Mouse (Mus musculus): ENCODE results near the gene Msx2.
A peak's percentile ranks its signal among the peaks of the same experiment; 100 is the strongest.

Gene Msx2

DNA sequence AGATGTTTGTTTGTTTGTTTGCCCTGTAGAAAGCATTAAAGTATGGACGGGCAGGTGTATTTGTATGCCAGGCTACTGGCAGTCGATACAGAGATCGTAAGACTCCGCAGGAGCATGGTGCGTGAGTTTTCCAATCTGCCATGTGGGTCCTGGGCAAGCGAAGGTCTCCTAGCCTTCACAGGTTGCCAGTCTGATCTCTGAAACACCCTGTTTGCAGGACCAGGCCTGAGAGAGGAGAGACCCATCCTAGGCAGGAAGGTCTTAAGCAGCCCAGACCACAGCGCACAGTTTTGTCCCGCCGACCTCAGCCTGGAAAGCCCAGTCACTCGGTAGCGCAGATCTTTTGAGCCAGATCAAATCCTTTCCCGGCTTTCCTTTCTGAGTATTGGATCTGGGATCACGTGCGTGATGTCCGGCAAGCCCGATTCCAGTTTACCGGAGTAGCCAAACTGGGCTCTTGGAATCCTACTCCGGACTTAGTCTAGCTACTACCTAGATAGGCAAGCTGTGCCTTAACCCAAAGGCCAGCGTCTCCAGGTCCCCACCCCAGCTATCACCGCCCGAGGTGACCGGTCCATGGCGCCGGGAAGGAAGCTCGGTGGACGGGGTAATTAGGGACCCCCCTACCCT, 7.6 kb downstream of the Msx2 start:
- no peak for DNase-seq (ENCODE audit: low spot score)

DNA sequence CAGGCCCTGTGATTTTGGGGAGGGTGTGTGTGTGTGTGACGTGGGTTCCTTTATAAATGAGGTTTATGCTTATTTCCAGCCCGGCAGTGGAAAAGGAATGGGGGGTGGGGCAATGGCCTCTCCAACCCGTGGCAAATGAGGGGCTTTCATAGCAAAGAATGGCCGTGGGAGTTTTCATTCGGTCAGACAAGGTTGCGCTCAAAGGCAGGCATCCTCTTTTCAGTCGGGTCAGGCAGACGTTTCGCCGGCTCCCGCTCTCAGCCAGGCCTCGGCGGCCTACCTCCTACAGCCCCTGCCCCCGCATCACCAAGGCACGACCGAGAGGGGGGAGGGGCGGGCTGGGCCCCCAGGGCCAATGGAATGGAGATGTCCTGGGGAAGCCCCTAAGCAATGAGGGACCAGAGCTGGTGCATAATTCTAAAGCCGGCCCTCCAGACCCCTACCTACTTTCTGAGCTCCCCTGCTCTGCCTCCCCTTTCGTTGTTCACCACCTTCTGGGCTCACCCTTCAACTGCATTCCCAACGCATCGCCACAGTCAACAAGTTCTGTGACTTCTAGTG, 8.4 kb downstream of the Msx2 start:
- no peak for DNase-seq (ENCODE audit: low spot score)

GRCm38 (mm10) chr13:53463946-53464345, 8.9 kb downstream of the Msx2 start:
- DNase-seq (ENCODE audit: low spot score), result no peak

DNA sequence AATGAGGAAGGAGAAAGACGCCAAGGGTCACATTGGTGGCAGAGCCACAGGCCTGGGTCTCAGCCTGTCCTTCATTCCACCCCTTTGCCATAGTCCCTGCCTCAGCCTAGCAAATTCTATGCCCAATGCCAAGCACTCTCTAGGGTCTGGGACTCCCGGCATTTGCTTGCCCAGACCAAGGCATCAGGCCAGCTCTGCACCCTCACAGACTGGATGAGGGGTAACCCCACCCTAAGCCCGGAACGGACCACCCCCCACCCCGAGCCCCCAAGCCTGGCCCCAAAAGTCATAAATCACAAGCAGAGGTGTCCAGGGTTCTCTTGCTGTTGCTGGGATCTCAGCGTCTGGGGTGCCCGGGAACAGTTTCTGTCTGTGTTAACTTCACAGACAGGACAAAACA, 9.8 kb downstream of the Msx2 start:
- DNase-seq (ENCODE audit: low spot score), result no peak

GRCm38 (mm10) chr13:53462649-53462970, 10.3 kb downstream of the Msx2 start:
- DNase-seq (ENCODE audit: low spot score), result no peak

DNA sequence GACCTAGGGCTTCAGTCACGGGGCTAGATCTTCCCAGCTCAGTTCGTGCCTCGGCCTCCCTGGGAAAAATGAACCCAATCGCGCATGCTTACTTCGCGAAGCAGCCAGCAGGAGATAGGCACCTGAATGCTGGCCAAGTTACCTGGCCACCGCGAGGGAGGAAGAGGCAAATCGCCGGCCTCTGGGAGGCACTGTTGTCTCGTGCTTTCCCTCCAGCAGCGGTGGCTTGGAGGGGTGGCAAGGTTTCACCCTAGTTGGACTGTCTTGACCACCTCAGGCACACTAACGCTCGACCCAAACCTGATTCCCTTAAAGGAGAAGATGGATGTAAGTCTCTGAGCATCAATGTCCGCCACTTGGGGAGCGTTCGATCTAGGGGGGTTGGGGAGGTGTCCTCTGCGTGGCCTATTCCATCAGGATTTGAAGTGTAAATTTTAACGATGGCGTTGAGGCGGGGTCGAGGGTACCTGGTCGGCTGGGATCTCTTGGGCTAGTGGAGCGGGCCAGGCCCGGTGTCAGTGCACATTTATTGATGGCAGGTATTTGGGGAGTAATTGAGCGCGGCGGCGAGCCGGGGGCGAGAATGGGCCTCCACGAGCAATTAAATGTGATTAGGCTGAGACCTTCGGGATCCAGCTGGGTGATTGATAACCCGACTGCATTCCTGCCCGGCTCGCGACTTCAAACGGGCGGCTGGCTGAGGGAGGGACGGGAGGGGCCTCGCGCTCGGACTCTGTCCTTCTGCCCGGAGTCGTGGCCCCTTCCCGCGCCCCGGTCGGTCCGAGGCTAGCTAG, 10.8 kb downstream of the Msx2 start:
- no peak for DNase-seq (ENCODE audit: low spot score)

DNA sequence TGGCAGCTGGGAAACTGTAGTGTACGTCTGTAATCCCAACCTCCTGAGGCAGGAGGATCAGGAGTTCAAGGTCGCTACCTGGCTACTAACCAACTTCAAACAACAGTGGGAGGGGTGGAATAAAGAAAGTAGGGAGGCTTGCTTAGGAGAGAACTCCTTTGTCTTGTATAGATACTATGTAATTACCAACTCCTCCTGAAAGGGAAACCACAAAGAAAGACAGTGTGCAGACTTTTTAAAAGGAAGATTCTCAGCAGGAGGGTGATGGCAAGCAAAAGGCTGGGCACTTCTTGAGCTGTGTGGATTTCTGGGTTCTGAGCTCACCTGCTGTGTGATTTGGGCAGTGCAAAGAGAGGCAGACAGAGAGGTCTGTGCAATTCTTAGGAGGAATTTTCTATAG, 11.5 kb downstream of the Msx2 start:
- no peak for DNase-seq (ENCODE audit: low spot score)

DNA sequence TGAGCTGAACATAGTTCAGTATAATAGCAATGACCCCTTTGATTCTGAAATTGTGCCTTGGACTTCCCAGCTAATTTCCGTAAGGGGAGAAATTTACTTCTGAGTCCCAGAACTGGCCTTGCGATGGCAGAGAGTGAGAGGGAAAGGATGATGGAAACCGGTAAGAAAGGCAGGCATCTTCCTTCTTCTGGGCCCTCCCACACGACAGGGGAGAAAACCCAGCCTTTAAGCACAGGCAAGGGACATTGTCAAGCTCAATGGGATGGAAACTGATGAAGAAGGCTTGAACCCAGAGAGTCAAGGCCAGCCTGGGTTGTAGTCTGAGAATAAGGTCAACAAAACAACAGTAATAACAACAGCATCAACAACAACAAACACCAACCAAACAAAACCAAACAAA, 14.1 kb downstream of the Msx2 start:
- no peak for DNase-seq (ENCODE audit: low spot score)

GRCm38 (mm10) chr13:53454794-53455672, 17.8 kb downstream of the Msx2 start:
- DNase-seq (ENCODE audit: low spot score), result no peak

DNA sequence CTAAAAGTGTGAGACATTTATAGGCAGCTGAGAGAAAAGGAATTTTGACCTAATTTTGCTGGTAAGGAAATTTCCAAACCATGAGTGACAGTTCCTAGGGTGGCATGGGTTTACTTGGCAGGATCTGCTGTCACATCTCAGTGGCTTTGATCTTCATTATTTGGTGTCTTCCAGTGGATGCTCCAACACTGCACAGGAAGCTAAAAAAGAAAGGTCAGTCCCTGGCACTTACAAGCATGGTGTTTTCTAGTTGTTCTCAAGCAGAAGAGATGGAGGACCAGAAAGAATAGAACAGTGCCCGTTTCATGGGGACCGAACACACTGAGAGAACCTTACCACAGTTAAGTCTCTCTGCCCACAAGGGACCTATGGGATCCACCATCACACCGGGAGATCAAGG, 18.9 kb downstream of the Msx2 start:
- DNase-seq (ENCODE audit: low spot score), result no peak

- DNase-seq (ENCODE audit: low spot score), result no peak
Measured at GRCm38 (mm10) chr13:53447609-53448008, 25.3 kb downstream of the Msx2 start.

DNA sequence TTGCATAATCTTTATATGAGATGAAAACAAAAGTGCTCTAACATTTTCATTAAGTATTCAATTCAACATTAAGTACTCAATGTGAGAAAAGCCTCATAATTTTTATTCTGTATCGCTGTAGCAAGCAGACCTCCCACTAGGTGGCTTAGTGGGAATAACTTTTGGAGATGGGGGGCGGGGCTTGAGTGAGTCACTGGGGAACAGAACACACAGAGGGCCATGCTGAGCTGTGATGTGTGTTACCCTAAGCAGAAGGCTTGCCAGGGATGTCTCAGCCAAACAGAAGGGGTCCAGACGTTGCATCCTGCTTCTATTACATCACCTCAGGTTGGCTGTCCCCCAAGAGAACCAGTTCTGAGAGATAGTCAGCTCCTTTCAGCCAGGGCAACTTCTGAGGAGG, 29.3 kb downstream of the Msx2 start:
- DNase-seq (ENCODE audit: low spot score), result peak; percentile 45

DNA sequence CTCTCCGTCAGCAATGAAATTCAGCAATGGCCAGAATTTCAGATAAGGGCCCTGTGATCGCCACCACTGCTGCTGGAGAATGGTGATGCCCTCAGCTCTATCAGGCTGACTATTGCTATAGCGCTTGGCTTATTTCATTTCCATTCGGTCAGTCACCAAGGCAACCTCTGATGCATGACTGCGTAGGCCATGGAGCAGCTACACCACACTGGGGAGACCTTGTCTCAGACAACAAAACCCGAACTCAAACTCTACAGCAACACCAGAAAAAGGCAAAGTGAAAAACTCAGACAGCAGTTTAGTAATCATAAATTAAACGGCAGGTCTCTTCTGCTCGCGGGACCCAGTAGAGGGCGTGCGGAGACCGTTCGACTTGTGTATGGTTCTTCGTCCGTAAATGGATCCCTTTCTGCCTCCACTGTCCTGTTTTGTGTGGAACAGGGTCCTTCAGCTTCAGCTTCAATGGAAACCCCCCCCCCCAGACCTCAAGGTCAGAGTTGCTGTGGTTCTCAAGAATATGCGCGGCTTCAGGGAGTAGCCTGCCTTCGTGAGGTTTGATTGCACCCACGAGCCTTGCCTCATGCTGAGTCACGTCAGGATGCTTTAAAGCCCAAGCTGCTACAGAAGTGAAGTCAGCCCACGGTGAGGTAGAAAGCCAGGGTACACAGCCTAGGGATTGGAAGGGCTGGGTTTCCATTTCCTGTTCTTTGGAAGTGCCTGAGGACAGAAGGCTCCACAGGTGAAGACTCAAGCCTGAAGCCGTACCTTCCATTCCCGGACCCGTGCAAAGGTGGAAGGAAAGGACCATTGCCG, 30.5 kb downstream of the Msx2 start:
- DNase-seq (ENCODE audit: low spot score), result no peak

GRCm38 (mm10) chr13:53441307-53442028, 31.4 kb downstream of the Msx2 start:
- no peak for DNase-seq (ENCODE audit: low spot score)

DNA sequence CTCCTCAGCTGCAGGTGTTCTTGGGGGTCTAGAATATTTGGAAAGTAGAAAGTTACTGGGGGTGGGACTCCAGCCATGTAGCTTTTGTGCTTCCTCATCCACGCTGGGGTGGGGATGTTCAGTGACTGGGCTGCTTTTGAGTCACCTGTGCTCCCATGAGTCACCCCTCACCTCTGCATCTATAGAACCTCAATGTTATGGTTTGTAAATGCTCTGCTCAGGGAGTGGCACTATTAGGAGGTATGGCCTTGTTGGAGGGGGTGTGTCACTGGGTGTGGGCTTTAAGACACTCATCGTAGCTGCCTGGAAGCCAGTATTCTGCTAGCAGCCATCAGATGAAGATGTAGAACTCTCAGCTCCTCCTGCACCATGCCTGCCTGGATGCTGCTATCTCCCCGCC, 32.9 kb downstream of the Msx2 start:
- no peak for DNase-seq (ENCODE audit: low spot score)

- DNase-seq (ENCODE audit: low spot score), result peak; percentile 88
Measured at GRCm38 (mm10) chr13:53426507-53426906, 46.4 kb downstream of the Msx2 start.

GRCm38 (mm10) chr13:53421189-53421588, 51.7 kb downstream of the Msx2 start:
- no peak for DNase-seq (ENCODE audit: low spot score)

DNA sequence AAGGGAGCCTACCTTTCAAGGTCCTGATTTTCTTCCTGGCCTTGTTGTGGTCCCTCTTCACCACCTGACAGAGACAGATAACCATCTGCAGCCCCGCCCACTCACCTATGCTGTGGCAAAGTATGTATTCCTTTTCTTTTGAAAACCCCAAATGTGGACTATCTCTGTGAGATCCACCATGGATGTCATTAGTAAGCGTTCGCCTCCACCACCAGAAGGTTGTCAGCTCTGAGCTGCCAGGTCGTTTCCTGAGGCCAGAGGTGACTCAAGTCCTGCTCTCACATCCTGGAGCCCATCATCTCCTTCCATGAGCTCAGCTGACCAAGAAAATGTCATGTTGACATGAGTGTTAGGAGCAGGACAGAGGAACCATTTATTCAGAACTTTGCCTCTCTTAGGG, 52.1 kb downstream of the Msx2 start:
- DNase-seq (ENCODE audit: low spot score), result no peak

- DNase-seq (ENCODE audit: low spot score), result no peak
Measured at GRCm38 (mm10) chr13:53419681-53420080, 53.2 kb downstream of the Msx2 start.

GRCm38 (mm10) chr13:53417701-53418100, 55.2 kb downstream of the Msx2 start:
- DNase-seq (ENCODE audit: low spot score), result no peak
